Mouse (Mus musculus) myocyte (in vitro differentiated cells): ENCODE measurements around the gene Gm39115. TPM values are rescaled to one million over a fixed set of nuclear protein-coding genes. Genes with fewer than 3 reads are reported as not detected.

Experiments
- H3K27me3 ChIP-seq: one replicate; pipeline ENCODE4 v1.6.1; 2011; ENCODE audit not compliant: control insufficient read depth, insufficient read depth, insufficient read length
- H3K36me3 ChIP-seq: one replicate; pipeline ENCODE4 v1.6.1; 2011; ENCODE audit not compliant: control insufficient read depth, insufficient read depth
- H3K4me2 ChIP-seq: one replicate; pipeline ENCODE4 v1.6.1; 2011; ENCODE audit warnings: low read depth, control low read depth
- H3K4me3 ChIP-seq: one replicate; pipeline ENCODE4 v1.5.1; 2011; ENCODE audit warnings: mild to moderate bottlenecking, control low read depth, moderate library complexity
- H3K79me2 ChIP-seq: one replicate; pipeline ENCODE4 v1.6.1; 2011; ENCODE audit not compliant: control insufficient read depth, insufficient read depth
- H3ac ChIP-seq: one replicate; pipeline ENCODE4 v1.6.1; 2011; ENCODE audit not compliant: control insufficient read depth, insufficient read length
- CEBPB ChIP-seq: IDR thresholded peaks from 2 replicates; pipeline ENCODE4 v1.6.1; 2011; ENCODE audit warnings: mild to moderate bottlenecking, moderate library complexity; ENCODE audit not compliant: poor library complexity, insufficient read depth, severe bottlenecking
- E2F4 ChIP-seq: IDR thresholded peaks from one replicate; pipeline ENCODE4 v1.6.1; 2011; ENCODE audit warnings: mild to moderate bottlenecking, control low read depth, moderate library complexity; ENCODE audit not compliant: insufficient read depth
- MAX ChIP-seq: IDR thresholded peaks from one replicate; pipeline ENCODE4 v1.6.1; 2011; ENCODE audit warnings: low read depth, mild to moderate bottlenecking, control low read depth
- MYOD1 ChIP-seq, 3 experiments: IDR thresholded peaks; one replicate each; pipeline ENCODE4 v1.6.1; 2011; ENCODE audit warnings: control low read depth in 2 of 3, low read depth in 2 of 3, mild to moderate bottlenecking in 2 of 3, moderate library complexity in 1 of 3; ENCODE audit not compliant: insufficient read length in 2 of 3, control insufficient read depth in 1 of 3
- MYOG ChIP-seq, 3 experiments: IDR thresholded peaks; one replicate each; pipeline ENCODE4 v1.6.1; 2011; ENCODE audit warnings: control low read depth in 2 of 3, low read depth in 2 of 3, mild to moderate bottlenecking in 2 of 3; ENCODE audit not compliant: insufficient read length in 2 of 3, control insufficient read depth in 1 of 3, insufficient read depth in 1 of 3
- POLR2A ChIP-seq: IDR thresholded peaks from one replicate; pipeline ENCODE4 v1.6.1; 2011; ENCODE audit warnings: low read depth, mild to moderate bottlenecking, control low read depth, moderate library complexity; ENCODE audit not compliant: insufficient read length
- POLR2AphosphoS2 ChIP-seq: IDR thresholded peaks from one replicate; pipeline ENCODE4 v1.6.1; 2011; ENCODE audit warnings: low read depth, control low read depth; ENCODE audit not compliant: insufficient read length
- REST ChIP-seq: IDR thresholded peaks from one replicate; pipeline ENCODE4 v1.6.1; 2011; ENCODE audit warnings: mild to moderate bottlenecking, control low read depth, moderate library complexity; ENCODE audit not compliant: insufficient read depth, insufficient read length
- SRF ChIP-seq: IDR thresholded peaks from one replicate; pipeline ENCODE4 v1.6.1; 2011; ENCODE audit warnings: low read depth; ENCODE audit not compliant: control insufficient read depth, insufficient read length
- TCF12 ChIP-seq: IDR thresholded peaks from one replicate; pipeline ENCODE4 v1.6.1; 2011; ENCODE audit warnings: mild to moderate bottlenecking, control low read depth; ENCODE audit not compliant: poor library complexity, insufficient read depth, severe bottlenecking
- TCF3 ChIP-seq: IDR thresholded peaks from one replicate; pipeline ENCODE4 v1.6.1; 2011; ENCODE audit warnings: low read depth, control low read depth; ENCODE audit not compliant: insufficient read length
- USF1 ChIP-seq: IDR thresholded peaks from one replicate; pipeline ENCODE4 v1.6.1; 2011; ENCODE audit warnings: low read depth, mild to moderate bottlenecking, control low read depth, moderate library complexity
- polyA plus RNA-seq: library from polyadenylated mRNA; unstranded; fragments of >200 nt; fragmentation: generic; extraction: Trizol; gene quantifications from one replicate; pipeline ENCODE4 v1.2.1, GENCODE M21; 2012; ENCODE audit warnings: missing spikeins

Gm39115 gene
- polyA plus RNA-seq, 1 experiment: not detected

DNA sequence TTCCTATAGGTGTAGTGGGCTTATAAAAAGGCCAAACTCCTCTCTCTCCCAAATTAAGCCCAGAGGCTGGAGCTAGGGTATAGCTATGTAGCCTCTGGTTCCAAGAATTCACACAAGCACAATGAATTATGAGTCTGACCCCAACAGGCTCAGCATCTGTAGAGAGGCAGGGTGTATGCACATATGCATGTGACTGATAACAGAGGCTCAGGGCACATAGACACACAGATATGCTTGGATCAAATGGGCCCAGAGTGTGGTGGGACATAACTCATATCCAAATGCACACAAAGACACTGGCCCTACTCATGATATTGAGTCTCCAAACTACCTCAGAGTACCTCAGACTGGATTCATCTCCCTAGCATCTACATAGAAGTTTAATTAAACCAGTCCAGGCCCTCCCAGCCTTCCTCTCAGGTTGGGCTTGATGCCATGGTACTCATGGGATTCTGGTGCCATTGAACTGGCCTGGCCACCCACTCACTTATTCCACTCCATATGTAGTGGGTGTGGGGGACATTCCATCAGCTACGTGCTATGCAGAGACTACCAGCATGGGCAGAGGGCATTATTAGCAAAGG is 48.7 kb downstream of the Gm39115 start:
- peaks cover 25% of the 10 kb centered on the region for H3K36me3 ChIP-seq

DNA sequence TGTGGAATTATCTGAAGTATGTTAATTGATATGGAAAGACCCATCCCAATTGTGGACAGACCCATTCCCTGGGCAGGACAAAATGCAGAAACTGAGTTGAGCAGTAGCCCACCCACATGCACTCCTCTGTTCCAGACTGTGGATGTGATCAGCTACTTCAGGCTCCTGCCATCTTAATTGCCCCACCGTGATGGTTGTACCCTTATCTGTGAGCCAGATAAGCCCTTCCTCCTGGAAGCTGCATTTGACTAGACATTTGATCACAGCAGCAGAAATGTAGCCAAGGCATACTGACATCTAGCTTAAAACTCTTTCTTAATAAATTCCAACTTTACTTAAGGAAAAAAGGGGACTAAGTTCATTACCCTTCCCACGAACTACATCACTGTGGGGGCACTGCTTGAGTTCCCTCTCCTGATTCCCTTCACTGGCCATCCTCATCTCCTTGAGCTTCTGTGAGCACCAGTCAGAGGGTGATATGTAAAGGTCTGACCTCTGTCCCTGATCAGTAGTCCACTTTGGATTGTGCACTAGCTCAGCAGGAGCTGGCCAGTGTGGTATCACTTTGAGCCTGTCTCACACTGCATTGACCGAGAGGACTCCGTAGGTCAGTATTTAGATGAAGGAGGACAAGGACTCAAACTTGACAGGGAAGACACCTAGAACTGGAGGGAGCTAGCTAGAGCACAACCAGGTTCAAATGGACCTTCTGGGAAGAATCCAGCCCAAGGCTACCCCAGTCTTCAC is 49.5 kb downstream of the Gm39115 start:
- H3K4me3 ChIP-seq: no peak overlapping the region
- TF ChIP-seq POLR2AphosphoS2 (no peak), POLR2A (no peak), USF1 (no peak), TCF12 (no peak)
- no peak overlapping the region for H3ac ChIP-seq
- no peaks in the 10 kb centered on the region for H3K27me3 ChIP-seq
- peaks cover 3% of the 10 kb centered on the region for H3K79me2 ChIP-seq
- H3K4me2 ChIP-seq: no peak overlapping the region
- H3K36me3 ChIP-seq: peaks cover 25% of the 10 kb centered on the region

More for the DNA sequence above, 48.7 kb downstream of the Gm39115 start:
- peaks cover 9% of the 10 kb centered on the region for H3K79me2 ChIP-seq
- no peak overlapping the region for H3K4me3 ChIP-seq
- H3K4me2 ChIP-seq: no peak overlapping the region
- TF ChIP-seq SRF: no peak
- no peak for TF ChIP-seq MAX
- TF ChIP-seq USF1: no peak
- TF ChIP-seq E2F4: no peak
- TF ChIP-seq MYOG (IDR thresholded peaks at IDR 0.05; ENCODE audit: control insufficient read depth in 1 of 3, insufficient read depth in 1 of 3, insufficient read length in 2 of 3, low read depth in 2 of 3): no peak
- no peak for TF ChIP-seq TCF12
- no peak for TF ChIP-seq POLR2AphosphoS2
- no peak for TF ChIP-seq TCF3
- no peak for TF ChIP-seq REST
- TF ChIP-seq CEBPB: no peak
- no peak for TF ChIP-seq POLR2A
- TF ChIP-seq MYOD1 (IDR thresholded peaks at IDR 0.05; ENCODE audit: control insufficient read depth in 1 of 3, insufficient read length in 2 of 3, low read depth in 2 of 3): no peak
- no peak overlapping the region for H3ac ChIP-seq
- no peaks in the 10 kb centered on the region for H3K27me3 ChIP-seq

Other genes with a start within 250 kb of the Gm39115 start
- gene Tollip, start 217.5 kb downstream of the Gm39115 start, polyA plus RNA-seq: 47.1 TPM
- gene Brsk2, start 186.3 kb downstream of the Gm39115 start, polyA plus RNA-seq: 0.05 TPM
- 39.2 TPM for gene Mob2, start 75.0 kb downstream of the Gm39115 start, polyA plus RNA-seq
- 9.1 TPM for gene Dusp8, start 40.2 kb downstream of the Gm39115 start, polyA plus RNA-seq
- gene Gm45618, start 15.3 kb downstream of the Gm39115 start, polyA plus RNA-seq: not detected
- gene Gm45337, start 8.6 kb upstream of the Gm39115 start, polyA plus RNA-seq: not detected
- not detected for gene Gm29735, start 21.1 kb upstream of the Gm39115 start, polyA plus RNA-seq
- gene Gm4553, start 29.7 kb upstream of the Gm39115 start, polyA plus RNA-seq: not detected
- not detected for gene Krtap5-2, start 40.0 kb upstream of the Gm39115 start, polyA plus RNA-seq
- gene Gm10153, start 54.4 kb upstream of the Gm39115 start, polyA plus RNA-seq: not detected
- not detected for gene Krtap5-3, start 65.3 kb upstream of the Gm39115 start, polyA plus RNA-seq
- gene Gm7579, start 75.8 kb upstream of the Gm39115 start, polyA plus RNA-seq: not detected
- gene Krtap5-5, start 93.9 kb upstream of the Gm39115 start, polyA plus RNA-seq: not detected
- gene Gm40460, start 105.0 kb upstream of the Gm39115 start, polyA plus RNA-seq: not detected
- gene Gm2431, start 122.3 kb upstream of the Gm39115 start, polyA plus RNA-seq: not detected
- not detected for gene Gm4559, start 138.3 kb upstream of the Gm39115 start, polyA plus RNA-seq
- gene Krtap5-1, start 161.1 kb upstream of the Gm39115 start, polyA plus RNA-seq: not detected
- not detected for gene Krtap5-4, start 167.5 kb upstream of the Gm39115 start, polyA plus RNA-seq
- 5.4 TPM for gene Ifitm10, start 237.7 kb upstream of the Gm39115 start, polyA plus RNA-seq
- gene Gm49369, start 246.6 kb upstream of the Gm39115 start, polyA plus RNA-seq: 0.31 TPM